Mouse (Mus musculus) Muller cell, postnatal 12 days (primary cell): ENCODE measurements at regions not wholly inside any gene's neighbourhood (a gene's known extent, or its start where the extent isn't known, plus 50 kb on each side); places are given as distances from the start of the nearest gene placed in this dataset.

ENCODE experiments used
- DNase-seq: peaks from one replicate; pipeline ENCODE4 v3.0.0-alpha.2; 2015; ENCODE audit errors: inconsistent ontology term

GRCm38 (mm10) chr16:30870676-30871075, 210.6 kb downstream of the Xxylt1 start:
- DNase-seq, result no peak

GRCm38 (mm10) chr16:30872147-30872546, 209.1 kb downstream of the Xxylt1 start:
- no peak for DNase-seq

GRCm38 (mm10) chr16:30873493-30874211, 207.6 kb downstream of the Xxylt1 start:
- DNase-seq, result peak; percentile 53

- DNase-seq, result no peak
These were observed 205.9 kb downstream of the Xxylt1 start for GRCm38 (mm10) chr16:30875235-30875829.

GRCm38 (mm10) chr16:30878821-30879220, 202.4 kb downstream of the Xxylt1 start:
- peak; percentile 73 for DNase-seq

GRCm38 (mm10) chr16:30879878-30880277, 201.4 kb downstream of the Xxylt1 start:
- DNase-seq, result no peak

- no peak for DNase-seq
These were observed 200.6 kb downstream of the Xxylt1 start for GRCm38 (mm10) chr16:30880682-30881081.

GRCm38 (mm10) chr16:30881186-30881585, 200.0 kb downstream of the Xxylt1 start:
- no peak for DNase-seq

- DNase-seq, result no peak
These were observed 197.6 kb downstream of the Xxylt1 start for GRCm38 (mm10) chr16:30883490-30884188.

- peak; percentile 93 for DNase-seq
These were observed 197.1 kb downstream of the Xxylt1 start for GRCm38 (mm10) chr16:30884189-30884551.

- no peak for DNase-seq
These were observed 194.2 kb downstream of the Xxylt1 start for GRCm38 (mm10) chr16:30886982-30887381.

- DNase-seq, result no peak
These were observed 193.7 kb downstream of the Xxylt1 start for GRCm38 (mm10) chr16:30887536-30887935.

GRCm38 (mm10) chr16:30888556-30889323, 192.5 kb downstream of the Xxylt1 start:
- peak; percentile 50 for DNase-seq

- no peak for DNase-seq
These were observed 188.6 kb downstream of the Xxylt1 start for GRCm38 (mm10) chr16:30892606-30893005.

GRCm38 (mm10) chr16:30894086-30894485, 187.1 kb downstream of the Xxylt1 start:
- DNase-seq, result no peak

GRCm38 (mm10) chr16:30895021-30895420, 186.2 kb downstream of the Xxylt1 start:
- no peak for DNase-seq

- DNase-seq, result no peak
These were observed 183.9 kb downstream of the Xxylt1 start for GRCm38 (mm10) chr16:30897371-30897770.

- no peak for DNase-seq
These were observed 181.1 kb downstream of the Xxylt1 start for GRCm38 (mm10) chr16:30900121-30900520.

- DNase-seq, result peak; percentile 25
These were observed 179.9 kb downstream of the Xxylt1 start for GRCm38 (mm10) chr16:30901309-30901708.
